Mouse (Mus musculus): ENCODE data around the gene B3gat2. TPM values are rescaled to one million over a fixed set of nuclear protein-coding genes. Genes with fewer than 3 reads are reported as not detected.

Gene B3gat2
- polyA plus RNA-seq, 1 experiment from 2014 or later: 2.5 TPM

- no peaks in the 10 kb centered on the region for H3K36me3 ChIP-seq (replicated peaks)
- under 1% methylated on average over 65 of the region's 65 CpGs for WGBS
- H3K9ac ChIP-seq: peak overlapping the region; percentile 72
- no peaks in the 10 kb centered on the region for H3K9me3 ChIP-seq
- peak overlapping the region; percentile 66 for H3K4me3 ChIP-seq (replicated peaks)
- H3K27me3 ChIP-seq: peaks cover 40% of the 10 kb centered on the region
- H3K4me2 ChIP-seq: peak overlapping the region; percentile 88
- ATAC-seq (ENCODE audit: low FRiP score): peak; percentile 93
- no peak overlapping the region for H3K27ac ChIP-seq
- H3K4me1 ChIP-seq: peaks cover 21% of the 10 kb centered on the region
Measured at GRCm38 (mm10) chr1:23762782-23763630, 1.5 kb downstream of the B3gat2 start.

- Histone ChIP-seq H3K9ac (no peak overlapping the region), H3K9me3 (no peaks in the 10 kb centered on the region)
Measured at GRCm38 (mm10) chr1:23763726-23764125, 2.2 kb downstream of the B3gat2 start.

GRCm38 (mm10) chr1:23764710-23765109, 3.2 kb downstream of the B3gat2 start:
- H3K4me3 ChIP-seq (replicated peaks): no peak overlapping the region
- H3K9me3 ChIP-seq: no peaks in the 10 kb centered on the region
- H3K27ac ChIP-seq: no peak overlapping the region
- no peak for ATAC-seq (ENCODE audit: low FRiP score)
- H3K27me3 ChIP-seq: peaks cover 34% of the 10 kb centered on the region
- WGBS: 35% methylated on average over 4 of the region's 4 CpGs
- H3K4me2 ChIP-seq: no peak overlapping the region
- no peak overlapping the region for H3K9ac ChIP-seq
- H3K36me3 ChIP-seq (replicated peaks): no peaks in the 10 kb centered on the region
- peaks cover 21% of the 10 kb centered on the region for H3K4me1 ChIP-seq

More at GRCm38 (mm10) chr1:23763726-23764125, 2.2 kb downstream of the B3gat2 start:
- Histone ChIP-seq H3K4me1 (peaks cover 21% of the 10 kb centered on the region), H3K27me3 (peaks cover 40% of the 10 kb centered on the region), H3K27ac (no peak overlapping the region), H3K4me3 (replicated peaks) (peak overlapping the region; percentile 66; the same call in 1 of the 2 replicates), H3K36me3 (replicated peaks) (no peaks in the 10 kb centered on the region), H3K4me2 (peak overlapping the region; percentile 88)
- ATAC-seq (ENCODE audit: low FRiP score): no peak
- WGBS: 2% methylated on average over 7 of the region's 7 CpGs

GRCm38 (mm10) chr1:23773039-23773438, 11.5 kb downstream of the B3gat2 start:
- Histone ChIP-seq H3K4me3 (replicated peaks) (no peak overlapping the region), H3K36me3 (replicated peaks) (no peaks in the 10 kb centered on the region), H3K4me2 (no peak overlapping the region), H3K4me1 (no peaks in the 10 kb centered on the region), H3K9ac (no peak overlapping the region), H3K27ac (no peak overlapping the region), H3K27me3 (no peaks in the 10 kb centered on the region), H3K9me3 (no peaks in the 10 kb centered on the region)
- WGBS: 46% methylated on average over 3 of the region's 3 CpGs
- ATAC-seq (ENCODE audit: low FRiP score): no peak

- peak; percentile 82; the same call in 1 of the 2 replicates for ATAC-seq (ENCODE audit: low FRiP score)
- Histone ChIP-seq H3K27ac (no peak overlapping the region), H3K9ac (no peak overlapping the region), H3K4me3 (replicated peaks) (no peak overlapping the region), H3K36me3 (replicated peaks) (no peaks in the 10 kb centered on the region), H3K27me3 (no peaks in the 10 kb centered on the region), H3K9me3 (no peaks in the 10 kb centered on the region), H3K4me2 (no peak overlapping the region), H3K4me1 (no peaks in the 10 kb centered on the region)
- WGBS: 56% methylated on average over 11 of the region's 11 CpGs
Measured at GRCm38 (mm10) chr1:23792737-23793533, 31.4 kb downstream of the B3gat2 start.

GRCm38 (mm10) chr1:23798306-23798705, 36.8 kb downstream of the B3gat2 start:
- no peak overlapping the region for H3K4me2 ChIP-seq
- H3K9me3 ChIP-seq: no peaks in the 10 kb centered on the region
- H3K27me3 ChIP-seq: no peaks in the 10 kb centered on the region
- no peak overlapping the region for H3K9ac ChIP-seq
- H3K27ac ChIP-seq: no peak overlapping the region
- WGBS: 94% methylated on average over 9 of the region's 9 CpGs
- H3K4me1 ChIP-seq: no peaks in the 10 kb centered on the region
- no peak for ATAC-seq (ENCODE audit: low FRiP score)
- H3K4me3 ChIP-seq (replicated peaks): no peak overlapping the region
- no peaks in the 10 kb centered on the region for H3K36me3 ChIP-seq (replicated peaks)

GRCm38 (mm10) chr1:23821615-23822014, 60.1 kb downstream of the B3gat2 start:
- no peak overlapping the region for H3K27ac ChIP-seq
- no peak overlapping the region for H3K4me3 ChIP-seq (replicated peaks)
- no peak for ATAC-seq (ENCODE audit: low FRiP score)
- no peaks in the 10 kb centered on the region for H3K4me1 ChIP-seq
- WGBS: 73% methylated on average over 5 of the region's 5 CpGs
- H3K4me2 ChIP-seq: no peak overlapping the region
- no peak overlapping the region for H3K9ac ChIP-seq
- H3K9me3 ChIP-seq: no peaks in the 10 kb centered on the region
- H3K27me3 ChIP-seq: no peaks in the 10 kb centered on the region
- H3K36me3 ChIP-seq (replicated peaks): no peaks in the 10 kb centered on the region

GRCm38 (mm10) chr1:23826887-23827758, 65.6 kb downstream of the B3gat2 start:
- H3K9me3 ChIP-seq: no peaks in the 10 kb centered on the region
- H3K4me1 ChIP-seq: no peaks in the 10 kb centered on the region
- no peak overlapping the region for H3K4me2 ChIP-seq
- WGBS: 42% methylated on average over 13 of the region's 13 CpGs
- ATAC-seq (ENCODE audit: low FRiP score): peak; percentile 72; the same call in 1 of the 2 replicates
- no peak overlapping the region for H3K27ac ChIP-seq
- H3K36me3 ChIP-seq (replicated peaks): no peaks in the 10 kb centered on the region
- H3K9ac ChIP-seq: no peak overlapping the region
- H3K4me3 ChIP-seq (replicated peaks): no peak overlapping the region
- H3K27me3 ChIP-seq: no peaks in the 10 kb centered on the region

GRCm38 (mm10) chr1:23834246-23834645, 72.7 kb downstream of the B3gat2 start:
- ATAC-seq (ENCODE audit: low FRiP score): no peak
- Histone ChIP-seq H3K27ac (no peak overlapping the region), H3K27me3 (no peaks in the 10 kb centered on the region), H3K9me3 (no peaks in the 10 kb centered on the region), H3K4me1 (0 out of 2 replicates have a peak, but pooled peaks cover 3% of the 10 kb centered on the region), H3K36me3 (replicated peaks) (no peaks in the 10 kb centered on the region), H3K4me2 (no peak overlapping the region), H3K4me3 (replicated peaks) (no peak overlapping the region), H3K9ac (no peak overlapping the region)
- WGBS: 84% methylated on average over 7 of the region's 7 CpGs

GRCm38 (mm10) chr1:23834819-23835218, 73.3 kb downstream of the B3gat2 start:
- Histone ChIP-seq H3K4me3 (replicated peaks) (no peak overlapping the region), H3K4me2 (no peak overlapping the region), H3K27me3 (no peaks in the 10 kb centered on the region), H3K9ac (no peak overlapping the region), H3K4me1 (0 out of 2 replicates have a peak, but pooled peaks cover 3% of the 10 kb centered on the region), H3K36me3 (replicated peaks) (no peaks in the 10 kb centered on the region), H3K27ac (no peak overlapping the region), H3K9me3 (no peaks in the 10 kb centered on the region)
- ATAC-seq (ENCODE audit: low FRiP score): no peak
- 71% methylated on average over 9 of the region's 9 CpGs for WGBS

GRCm38 (mm10) chr1:23836630-23837029, 75.1 kb downstream of the B3gat2 start:
- Histone ChIP-seq H3K9ac (no peak overlapping the region), H3K4me3 (replicated peaks) (no peak overlapping the region), H3K36me3 (replicated peaks) (no peaks in the 10 kb centered on the region), H3K27ac (no peak overlapping the region), H3K27me3 (no peaks in the 10 kb centered on the region), H3K9me3 (no peaks in the 10 kb centered on the region), H3K4me2 (no peak overlapping the region), H3K4me1 (0 out of 2 replicates have a peak, but pooled peaks cover 3% of the 10 kb centered on the region)
- ATAC-seq (ENCODE audit: low FRiP score): no peak
- 96% methylated on average over 4 of the region's 4 CpGs for WGBS

- no peak overlapping the region for H3K27ac ChIP-seq
- no peaks in the 10 kb centered on the region for H3K27me3 ChIP-seq
- H3K36me3 ChIP-seq (replicated peaks): peaks cover 14% of the 10 kb centered on the region
- H3K9ac ChIP-seq: no peak overlapping the region
- H3K4me3 ChIP-seq (replicated peaks): no peak overlapping the region
- H3K9me3 ChIP-seq: no peaks in the 10 kb centered on the region
- ATAC-seq (ENCODE audit: low FRiP score): no peak
- H3K4me1 ChIP-seq: no peaks in the 10 kb centered on the region
- no peak overlapping the region for H3K4me2 ChIP-seq
Measured at GRCm38 (mm10) chr1:23840924-23841323, 79.4 kb downstream of the B3gat2 start.
